Mouse (Mus musculus): ENCODE data around the gene Trp53rka. TPM values are rescaled to one million over a fixed set of nuclear protein-coding genes. Genes with fewer than 3 reads are reported as not detected.

Gene Trp53rka
- total RNA-seq, 2 experiments from 2014 or later, result 17.5 to 22.8 TPM

DNA sequence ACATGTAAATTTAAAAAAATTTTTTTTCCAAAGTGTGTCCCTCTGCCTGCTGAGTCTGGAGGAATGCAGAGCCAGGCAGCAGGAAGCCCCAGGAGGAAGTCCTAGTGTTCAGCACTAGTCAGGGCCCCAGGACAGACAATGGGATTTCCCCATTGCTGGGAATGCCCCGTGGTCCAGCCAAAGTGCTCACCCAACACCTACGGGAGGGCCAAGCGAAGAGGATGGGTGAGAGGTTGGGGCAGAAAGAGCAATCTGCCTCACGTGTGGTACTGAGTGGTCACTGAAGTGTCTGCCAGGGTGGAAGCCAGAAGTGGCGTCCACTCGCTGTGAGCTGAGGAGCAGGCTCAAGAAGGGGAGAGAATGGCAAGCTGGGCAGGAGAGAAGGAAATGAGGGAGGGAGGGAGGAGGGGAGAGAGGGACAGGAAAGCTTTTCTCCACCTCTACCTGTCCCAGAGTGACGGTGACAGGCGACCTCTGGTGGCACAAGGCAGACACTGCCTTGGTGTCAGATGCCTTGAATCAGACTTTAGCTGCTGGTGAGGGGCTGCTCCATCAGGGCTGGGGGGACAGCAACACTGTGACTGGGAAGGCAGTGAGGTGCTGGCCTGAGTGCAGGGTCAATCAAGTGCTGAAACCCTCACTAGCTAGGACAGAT, 6.1 kb downstream of the Trp53rka start:
- intact Hi-C loops (cut with DNase I), result loop anchor here (1.0 to 10.0 kb wide), 2 partner anchors 96 to 412 kb away; no protein-coding TSS in a partner anchor

DNA sequence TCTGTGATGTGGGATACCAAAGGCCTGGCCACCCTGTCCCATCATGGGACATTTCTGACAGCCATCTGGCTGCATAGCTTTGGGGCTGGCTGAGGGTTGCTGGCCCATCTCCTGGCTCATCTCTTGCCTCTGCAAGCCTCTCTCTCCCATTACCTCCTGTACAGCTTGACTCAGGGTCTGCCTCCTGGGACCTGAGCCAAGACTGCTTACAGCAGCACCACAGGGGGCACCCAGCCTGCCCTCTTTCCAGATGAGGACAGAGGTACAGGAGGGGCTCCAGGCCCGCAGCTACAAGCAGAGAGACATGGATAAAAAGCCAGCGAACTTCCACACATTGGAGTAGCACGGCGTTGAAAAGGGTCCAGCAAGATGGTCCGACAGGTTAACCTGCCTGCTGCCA, 6.7 kb downstream of the Trp53rka start:
- intact Hi-C loops (cut with DNase I), result loop anchor here (10.0 kb wide), 1 partner anchor 412 kb away; no protein-coding TSS in a partner anchor
- DNase-seq (ENCODE audit: low spot score in 2 of 2), result no peak

More for the DNA sequence above, 6.1 kb downstream of the Trp53rka start:
- DNase-seq (ENCODE audit: low spot score in 2 of 2), result peak; percentile 45 to 50

DNA sequence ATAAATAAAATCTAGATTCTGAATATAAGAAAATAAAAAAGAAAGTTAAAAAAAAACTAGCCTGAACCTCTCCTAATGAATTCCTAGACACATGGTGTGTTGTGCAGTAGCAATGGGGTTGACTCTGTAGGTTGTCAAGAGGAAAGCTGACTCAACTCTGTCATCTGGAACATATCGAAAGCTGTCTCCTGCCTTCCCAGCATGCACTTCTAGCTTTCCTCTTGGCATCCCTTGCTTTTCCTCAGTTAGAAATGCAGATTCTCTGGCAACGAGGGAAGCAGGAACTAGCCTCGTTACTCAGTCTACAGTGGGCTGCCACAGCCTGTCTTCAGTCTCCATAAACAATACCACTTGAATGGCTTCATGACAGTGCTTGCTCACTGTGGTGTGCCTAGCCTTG, 7.3 kb downstream of the Trp53rka start:
- intact Hi-C loops (cut with DNase I), result loop anchor here (10.0 kb wide), 1 partner anchor 411 kb away; no protein-coding TSS in a partner anchor
- no peak for DNase-seq (ENCODE audit: low spot score in 2 of 2)

DNA sequence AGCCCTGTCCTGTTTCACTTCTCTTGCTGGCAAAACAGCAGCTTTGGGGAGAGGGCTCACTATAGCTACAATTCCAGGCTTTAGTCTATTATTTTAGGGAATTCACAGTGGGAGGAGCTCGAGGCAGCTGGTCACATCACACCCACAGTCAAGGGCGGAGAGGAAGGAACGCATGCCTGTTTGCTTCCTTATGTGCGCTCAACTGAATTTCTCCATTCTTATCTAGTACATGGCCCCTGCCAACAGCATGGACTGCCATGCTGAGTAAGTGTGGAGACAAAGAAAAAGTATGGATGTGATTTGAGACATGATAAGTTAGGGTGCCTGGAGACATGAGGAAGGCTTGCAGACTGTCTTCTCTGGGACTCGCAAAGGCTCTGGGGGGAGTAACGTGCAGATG, 9.0 kb downstream of the Trp53rka start:
- intact Hi-C loops (cut with DNase I), result loop anchor here (10.0 kb wide), 1 partner anchor 409 kb away; no protein-coding TSS in a partner anchor

GRCm38 (mm10) chr2:165482003-165482402, 11.1 kb downstream of the Trp53rka start:
- intact Hi-C loops (cut with DNase I), result loop anchor here (10.0 kb wide), 1 partner anchor 407 kb away; no protein-coding TSS in a partner anchor
- DNase-seq (ENCODE audit: low spot score in 2 of 2), result no peak

More for the DNA sequence above, 9.0 kb downstream of the Trp53rka start:
- no peak for DNase-seq (ENCODE audit: low spot score in 2 of 2)

DNA sequence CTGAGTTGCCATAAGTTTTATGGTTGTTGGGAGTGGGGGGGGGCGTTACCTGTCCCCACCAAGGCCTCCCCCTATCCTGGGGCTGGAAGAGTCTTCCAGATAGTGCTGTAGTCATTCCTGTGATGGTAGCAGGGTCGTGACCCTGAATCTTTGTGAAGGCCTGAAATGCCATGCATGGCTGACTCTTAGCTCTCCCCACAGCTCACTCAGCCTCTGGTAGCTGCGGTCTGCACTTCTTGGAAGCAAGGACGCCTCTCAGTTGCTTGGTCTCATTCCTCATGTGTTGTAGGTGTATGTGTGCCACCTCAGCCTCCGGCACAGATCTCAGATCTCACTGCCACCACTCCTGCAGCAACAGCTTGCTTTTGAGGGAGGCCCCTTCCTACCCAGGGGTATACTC, 17.3 kb downstream of the Trp53rka start:
- DNase-seq (ENCODE audit: low spot score in 2 of 2), result no peak
- intact Hi-C loops (cut with DNase I), result no loop called here

- DNase-seq (ENCODE audit: low spot score in 2 of 2), result no peak
- intact Hi-C loops (cut with DNase I), result no loop called here
These were observed 17.7 kb downstream of the Trp53rka start for GRCm38 (mm10) chr2:165475412-165475811.

- intact Hi-C loops (cut with DNase I), result no loop called here
- DNase-seq (ENCODE audit: low spot score in 2 of 2), result no peak
These were observed 20.1 kb downstream of the Trp53rka start, which contains the start of gene Slc13a3 for GRCm38 (mm10) chr2:165473003-165473402. TSS of gene Slc13a3 (minus strand) at chr2:165473230.

DNA sequence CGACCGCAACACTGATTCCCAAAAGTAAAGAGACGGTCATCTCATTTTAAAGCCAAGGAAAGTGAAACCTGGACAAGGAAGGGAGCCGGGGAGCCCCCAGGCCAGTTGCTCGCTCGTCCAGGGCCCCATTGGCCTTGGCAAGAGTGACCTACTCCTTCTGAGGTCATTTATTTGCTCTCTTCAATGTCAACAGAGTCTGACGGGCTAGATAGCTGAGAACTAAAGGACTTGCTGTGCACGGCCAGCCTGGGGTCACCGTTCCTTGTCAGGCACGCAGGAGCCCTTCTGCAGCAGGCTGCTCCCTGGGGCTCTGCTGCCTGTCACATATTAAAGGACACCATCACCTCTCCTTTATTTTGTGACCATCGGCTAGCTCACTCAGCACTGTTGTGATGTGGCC, 21.2 kb downstream of the Trp53rka start:
- intact Hi-C loops (cut with DNase I), result no loop called here
- DNase-seq (ENCODE audit: low spot score in 2 of 2), result no peak

DNA sequence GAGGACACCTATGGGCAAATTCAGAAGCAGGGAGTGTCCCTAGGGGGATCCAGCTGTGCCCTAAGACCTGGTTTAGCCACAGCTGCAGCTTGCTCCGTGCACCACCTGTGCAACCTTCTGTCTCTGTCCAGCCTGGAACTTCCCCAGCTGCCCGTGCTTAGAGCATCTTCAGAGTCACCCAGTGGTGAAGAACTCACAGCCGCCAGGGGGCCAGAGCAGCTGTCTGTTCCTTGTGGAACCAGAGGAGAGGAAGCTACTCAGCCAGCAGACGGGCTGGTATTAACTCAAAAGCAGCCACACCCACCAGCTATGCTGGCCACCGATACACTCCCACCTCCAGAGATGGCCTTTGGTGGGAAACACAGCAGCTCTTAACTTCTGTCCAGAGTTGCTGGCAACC, 23.0 kb downstream of the Trp53rka start:
- intact Hi-C loops (cut with DNase I), result no loop called here
- DNase-seq (ENCODE audit: low spot score in 2 of 2), result no peak

- DNase-seq (ENCODE audit: low spot score in 2 of 2), result no peak
- intact Hi-C loops (cut with DNase I), result no loop called here
These were observed 25.2 kb downstream of the Trp53rka start for GRCm38 (mm10) chr2:165467824-165468452.

DNA sequence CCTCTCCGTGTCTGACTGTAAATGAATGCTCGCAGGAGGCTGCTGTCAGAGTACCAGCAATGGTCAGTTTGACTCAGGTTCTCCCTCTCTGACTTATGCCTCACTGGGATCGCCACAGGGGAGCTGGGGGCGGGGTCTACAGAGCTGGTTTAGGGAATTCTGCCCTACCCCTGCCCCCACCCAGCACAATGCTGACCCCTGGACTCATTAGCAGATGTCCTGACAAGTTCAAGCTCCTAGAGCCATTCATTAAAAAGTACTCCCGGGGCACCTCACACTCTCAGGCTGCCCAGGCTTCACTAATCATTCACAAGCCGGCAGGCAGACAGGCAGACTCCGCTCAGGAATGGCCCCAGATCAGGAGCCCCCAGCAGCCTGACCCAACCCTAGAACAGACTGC, 33.5 kb downstream of the Trp53rka start:
- intact Hi-C loops (cut with DNase I), result no loop called here
- DNase-seq (ENCODE audit: low spot score in 2 of 2), result no peak

DNA sequence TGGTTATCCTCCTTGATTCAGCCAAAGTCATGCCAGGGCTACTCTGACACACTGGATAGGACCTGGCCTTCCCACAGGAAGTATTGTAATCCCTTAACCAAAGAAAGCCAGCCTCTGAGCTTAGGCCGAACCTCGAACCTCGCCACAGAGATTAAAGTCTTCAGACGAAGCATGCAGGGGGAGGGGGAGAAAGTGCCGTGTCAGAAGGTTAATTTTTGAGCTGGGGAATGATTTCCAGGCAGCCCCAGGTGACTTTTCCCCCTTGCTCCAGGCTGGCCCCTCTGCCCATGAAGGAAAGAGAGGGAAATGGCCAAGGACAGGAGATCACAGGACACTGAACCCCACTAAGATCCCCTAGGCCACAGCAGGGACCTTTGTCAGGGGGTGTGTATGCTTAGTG, 34.9 kb downstream of the Trp53rka start:
- intact Hi-C loops (cut with DNase I), result no loop called here
- no peak for DNase-seq (ENCODE audit: low spot score in 2 of 2)

GRCm38 (mm10) chr2:165456710-165457109, 36.4 kb downstream of the Trp53rka start:
- no peak for DNase-seq (ENCODE audit: low spot score in 2 of 2)
- intact Hi-C loops (cut with DNase I), result no loop called here

DNA sequence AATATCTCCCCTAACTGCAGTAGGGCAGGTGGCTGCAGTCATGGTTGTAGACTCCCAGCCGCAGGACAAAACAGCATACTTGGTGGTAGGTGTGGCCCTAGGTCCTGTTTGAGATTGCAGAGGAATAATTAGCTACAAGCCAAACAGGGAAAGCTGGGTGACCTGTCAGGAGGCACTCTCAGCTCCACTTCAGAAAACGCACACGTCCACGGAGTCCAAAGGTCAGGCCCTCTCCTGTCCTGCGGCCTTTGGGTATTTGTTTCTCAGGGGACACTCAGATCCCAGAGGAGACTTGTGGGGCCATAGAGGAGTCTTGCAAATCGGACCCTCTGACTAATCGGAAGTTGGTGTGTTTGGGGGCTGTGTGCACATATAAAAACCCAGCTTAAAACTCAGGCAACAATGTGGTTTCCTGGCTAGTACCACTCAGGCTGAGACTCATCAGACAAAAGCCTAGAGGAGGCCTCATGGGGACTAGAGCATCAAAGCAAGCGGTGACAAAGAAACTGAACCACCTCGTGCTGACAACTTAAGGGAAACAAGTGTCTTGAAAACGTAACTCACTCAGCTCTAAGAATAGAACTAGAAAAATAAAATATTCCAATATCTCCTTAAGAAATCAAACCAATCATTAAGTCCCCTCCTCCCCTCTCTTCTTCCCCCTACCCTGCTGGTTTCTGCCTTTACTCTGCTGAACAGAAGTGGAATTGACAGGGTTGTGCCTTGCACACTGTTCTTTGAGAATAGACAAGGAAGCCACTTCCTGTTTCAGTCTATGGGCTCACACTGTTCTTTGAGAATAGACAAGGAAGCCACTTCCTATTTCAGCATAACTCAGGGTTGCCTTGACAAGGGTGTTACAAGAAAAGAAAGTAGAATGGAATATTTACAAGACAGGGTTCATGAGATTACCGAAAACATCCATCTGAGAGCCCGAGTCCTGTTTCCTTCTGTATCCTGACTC, 40.1 kb downstream of the Trp53rka start:
- intact Hi-C loops (cut with DNase I), result no loop called here
- no peak for DNase-seq (ENCODE audit: low spot score in 2 of 2)

- no peak for DNase-seq (ENCODE audit: low spot score in 2 of 2)
- intact Hi-C loops (cut with DNase I), result no loop called here
These were observed 44.6 kb downstream of the Trp53rka start for GRCm38 (mm10) chr2:165448475-165448874.

DNA sequence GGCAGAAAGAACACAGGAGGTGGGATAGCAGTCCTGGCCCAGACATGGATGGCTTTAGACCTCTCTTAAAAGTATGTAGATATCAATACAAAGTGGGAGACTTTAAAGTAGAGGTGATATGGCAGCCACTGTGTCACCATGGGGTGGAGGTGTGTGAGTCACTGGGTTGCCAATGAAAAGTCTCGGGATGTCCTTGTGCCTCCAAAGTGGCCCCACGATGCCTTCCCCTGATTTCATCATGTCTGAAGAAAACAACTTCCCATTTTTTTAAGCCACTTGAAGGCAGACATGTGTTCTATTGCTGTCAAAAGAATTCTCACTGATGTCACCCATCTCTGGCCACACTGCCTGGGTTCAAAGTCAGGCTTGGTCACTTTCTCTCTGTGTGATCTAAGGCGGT, 48.3 kb downstream of the Trp53rka start:
- no peak for DNase-seq (ENCODE audit: low spot score in 2 of 2)
- intact Hi-C loops (cut with DNase I), result no loop called here

- intact Hi-C loops (cut with DNase I), result no loop called here
- no peak for DNase-seq (ENCODE audit: low spot score in 2 of 2)
These were observed 50.1 kb downstream of the Trp53rka start for GRCm38 (mm10) chr2:165442981-165443380.

GRCm38 (mm10) chr2:165441613-165442012, 51.5 kb downstream of the Trp53rka start:
- DNase-seq (ENCODE audit: low spot score in 2 of 2), result no peak
- intact Hi-C loops (cut with DNase I), result no loop called here

All from left cerebral cortex, postnatal 36 days (tissue).